Mouse (Mus musculus): ENCODE results near the gene Odam. TPM values are rescaled to one million over a fixed set of nuclear protein-coding genes. Genes with fewer than 3 reads are reported as not detected.

Gene Odam
- not detected in 2 replicates for polyA plus RNA-seq (2015; fragmentation: Nextera tagmentation; extraction: Ambion mirVana)

DNA sequence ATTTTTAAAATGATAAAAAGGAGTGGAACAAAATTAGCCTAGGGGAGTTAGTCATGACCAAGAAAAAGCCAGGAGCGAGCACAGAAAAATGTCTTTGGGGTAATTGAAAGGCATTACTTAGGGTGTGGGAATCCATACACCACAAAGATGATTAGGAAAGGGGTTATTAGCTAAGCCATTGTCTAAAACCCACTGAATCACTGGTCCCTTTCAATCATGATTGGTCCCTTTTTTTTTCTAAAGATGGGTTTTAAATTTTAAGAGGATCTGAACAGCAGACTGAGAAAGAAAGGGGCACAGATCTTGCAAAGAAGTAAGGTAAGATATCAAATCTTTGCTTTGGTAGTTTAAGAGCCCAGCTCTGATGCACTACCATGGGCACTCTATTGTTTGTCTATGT lies at the start of gene Odam:
Gene Odam (plus strand): TSS at position 301 of the 400 bp plus-strand sequence.
- no peaks in the 10 kb centered on the region for H3K9me3 ChIP-seq
- no peak for ATAC-seq
- H3K4me3 ChIP-seq (replicated peaks): no peak within 1 kb of the TSS
- no peak within 1 kb of the TSS for H3K9ac ChIP-seq
- no peaks in the 10 kb centered on the region for H3K36me3 ChIP-seq
- H3K4me1 ChIP-seq (replicated peaks): no peaks in the 10 kb centered on the region
- no peak within 1 kb of the TSS for H3K27ac ChIP-seq
- 85% methylated on average over 1 of the region's 1 CpGs for WGBS
- no peak within 1 kb of the TSS for H3K4me2 ChIP-seq (replicated peaks)
- H3K27me3 ChIP-seq (replicated peaks): no peaks in the 10 kb centered on the region

DNA sequence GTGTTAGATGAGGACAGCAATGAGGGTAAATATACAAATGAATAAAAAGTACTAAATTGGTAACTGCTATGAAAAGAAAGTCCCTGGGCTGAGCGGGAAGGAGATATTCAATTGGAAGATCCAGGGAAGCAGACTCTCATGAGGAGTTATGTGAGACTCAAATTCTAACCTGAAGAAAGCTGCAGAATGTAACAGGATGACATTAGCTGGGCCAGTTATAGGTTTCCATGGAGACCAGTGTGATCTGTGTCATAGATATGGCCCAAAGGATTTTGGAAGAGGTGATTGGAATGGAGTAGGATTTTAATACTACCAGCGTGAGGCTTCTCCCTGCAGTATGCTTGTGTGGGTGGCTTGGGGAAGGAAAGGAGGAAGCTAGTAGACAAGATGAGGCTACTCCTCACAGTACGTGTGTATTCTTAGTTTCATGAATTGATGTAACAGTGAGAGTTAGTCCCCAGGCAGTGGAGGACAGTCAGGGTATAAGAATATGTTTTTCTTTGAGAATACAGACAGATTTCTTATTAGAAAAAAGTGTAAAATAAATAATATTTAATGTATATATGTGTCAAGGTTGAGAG lies 29.6 kb upstream of the Odam start:
- no peak overlapping the region for H3K9ac ChIP-seq
- H3K4me1 ChIP-seq (replicated peaks): no peaks in the 10 kb centered on the region
- H3K4me3 ChIP-seq (replicated peaks): no peak overlapping the region
- 70% methylated on average over 3 of the region's 3 CpGs for WGBS
- ATAC-seq: no peak
- no peaks in the 10 kb centered on the region for H3K27me3 ChIP-seq (replicated peaks)
- no peaks in the 10 kb centered on the region for H3K9me3 ChIP-seq
- no peaks in the 10 kb centered on the region for H3K36me3 ChIP-seq
- H3K4me2 ChIP-seq (replicated peaks): no peak overlapping the region
- no peak overlapping the region for H3K27ac ChIP-seq

DNA sequence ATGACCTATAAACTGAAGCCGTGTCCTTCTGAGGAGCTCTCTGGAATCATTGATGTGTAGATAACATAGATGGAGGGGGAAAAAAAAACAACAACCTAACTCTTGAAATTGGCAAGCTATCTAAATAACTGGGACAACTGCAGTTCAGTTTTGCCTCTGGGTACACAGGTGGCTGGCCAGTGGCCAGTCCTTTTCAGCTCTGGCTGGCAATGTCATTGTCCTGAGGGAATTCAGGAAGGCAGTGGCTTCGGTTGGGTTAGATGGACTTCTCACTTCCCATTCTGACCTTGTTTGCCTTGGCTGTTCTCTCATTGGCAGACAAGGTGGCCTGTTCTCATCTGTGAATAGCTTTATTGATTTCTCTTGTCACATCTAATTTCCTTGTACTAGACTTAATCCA lies 14.7 kb upstream of the Odam start:
- no peak overlapping the region for H3K4me2 ChIP-seq (replicated peaks)
- no peaks in the 10 kb centered on the region for H3K9me3 ChIP-seq
- H3K27ac ChIP-seq: no peak overlapping the region
- no peak for ATAC-seq
- 70% methylated on average over 2 of the region's 2 CpGs for WGBS
- H3K4me1 ChIP-seq (replicated peaks): no peaks in the 10 kb centered on the region
- H3K27me3 ChIP-seq (replicated peaks): no peaks in the 10 kb centered on the region
- H3K9ac ChIP-seq: no peak overlapping the region
- H3K36me3 ChIP-seq: no peaks in the 10 kb centered on the region
- no peak overlapping the region for H3K4me3 ChIP-seq (replicated peaks)

DNA sequence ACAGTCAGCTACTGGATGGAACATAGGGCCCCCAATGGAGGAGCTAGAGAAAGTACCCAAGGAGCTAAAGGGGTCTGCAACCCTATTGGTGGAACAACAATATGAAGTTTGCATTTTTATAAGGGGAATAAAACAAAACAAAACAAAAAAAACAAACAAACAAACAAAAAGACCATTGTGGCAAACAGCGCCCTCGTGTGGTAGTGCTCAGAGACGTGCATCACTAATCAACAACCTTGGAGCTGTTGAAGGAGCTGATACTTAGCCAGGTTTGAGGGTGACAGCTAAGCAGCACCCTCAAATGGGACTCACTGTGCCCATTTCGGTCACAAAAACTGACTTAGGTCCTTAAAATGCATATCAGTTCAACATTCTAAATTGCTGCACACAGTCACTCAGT lies 13.4 kb upstream of the Odam start:
- Histone ChIP-seq H3K36me3 (no peaks in the 10 kb centered on the region), H3K4me2 (replicated peaks) (no peak overlapping the region), H3K9ac (no peak overlapping the region), H3K4me3 (replicated peaks) (no peak overlapping the region), H3K27me3 (replicated peaks) (no peaks in the 10 kb centered on the region), H3K9me3 (no peaks in the 10 kb centered on the region), H3K4me1 (replicated peaks) (no peaks in the 10 kb centered on the region), H3K27ac (no peak overlapping the region)
- 34% methylated on average over 4 of the region's 4 CpGs for WGBS
- ATAC-seq: no peak

DNA sequence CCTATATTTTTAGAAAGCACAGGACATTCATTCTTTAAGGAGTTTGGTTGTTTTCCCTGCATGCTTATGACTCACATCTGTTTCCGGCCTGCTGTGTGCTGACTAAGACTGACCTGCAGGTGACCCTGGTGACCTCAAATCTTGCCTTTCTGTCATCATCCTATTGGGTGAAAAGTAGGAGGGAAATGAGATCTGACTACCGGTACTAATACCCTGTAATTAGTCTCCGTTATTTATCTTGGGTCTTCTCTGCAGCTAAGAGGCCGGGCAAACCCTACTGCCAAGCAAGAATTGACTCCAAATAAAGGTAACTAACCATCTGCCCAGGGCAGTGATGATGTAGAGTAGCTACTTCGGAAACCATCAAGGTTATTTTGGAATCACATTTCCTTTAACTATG lies 40.5 kb downstream of the Odam start, which contains the start of gene Csn3:
Gene Csn3 (plus strand): TSS at position 208 of the 400 bp plus-strand sequence.
- H3K27me3 ChIP-seq (replicated peaks): no peaks in the 10 kb centered on the region
- WGBS: 42% methylated on average over 5 of the region's 5 CpGs

DNA sequence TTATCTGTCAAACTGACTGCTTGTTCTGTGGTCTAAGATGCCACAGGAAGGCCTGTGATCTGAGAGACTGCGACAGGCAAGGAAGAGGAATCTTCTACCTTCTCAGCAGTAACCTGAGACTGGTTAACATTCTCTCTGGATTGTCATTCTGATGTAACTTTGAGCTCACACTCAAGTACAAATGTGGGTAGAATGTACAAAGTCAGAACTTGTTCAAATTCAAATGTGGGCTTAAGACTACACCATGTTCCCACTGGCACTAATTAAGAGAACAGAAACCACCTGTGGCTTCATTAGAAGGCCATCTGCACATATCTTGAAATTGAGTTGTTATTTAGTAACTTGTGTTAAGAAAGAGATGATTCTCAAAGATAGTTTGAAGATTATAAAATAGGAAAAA lies 46.8 kb downstream of the Odam start:
- Histone ChIP-seq H3K9me3 (no peaks in the 10 kb centered on the region), H3K27me3 (replicated peaks) (no peaks in the 10 kb centered on the region), H3K4me2 (replicated peaks) (no peak overlapping the region), H3K36me3 (no peaks in the 10 kb centered on the region), H3K4me3 (replicated peaks) (no peak overlapping the region), H3K9ac (no peak overlapping the region), H3K4me1 (replicated peaks) (no peaks in the 10 kb centered on the region), H3K27ac (no peak overlapping the region)
- ATAC-seq: no peak
- 59% methylated on average over 1 of the region's 1 CpGs for WGBS

More for the DNA sequence above, 40.5 kb downstream of the Odam start, which contains the start of gene Csn3:
- ATAC-seq: no peak
- H3K27ac ChIP-seq: no peak within 1 kb of the TSS
- H3K9ac ChIP-seq: no peak within 1 kb of the TSS
- H3K4me2 ChIP-seq (replicated peaks): no peak within 1 kb of the TSS
- H3K4me3 ChIP-seq (replicated peaks): no peak within 1 kb of the TSS
- H3K4me1 ChIP-seq (replicated peaks): no peaks in the 10 kb centered on the region
- no peaks in the 10 kb centered on the region for H3K36me3 ChIP-seq
- no peaks in the 10 kb centered on the region for H3K9me3 ChIP-seq

DNA sequence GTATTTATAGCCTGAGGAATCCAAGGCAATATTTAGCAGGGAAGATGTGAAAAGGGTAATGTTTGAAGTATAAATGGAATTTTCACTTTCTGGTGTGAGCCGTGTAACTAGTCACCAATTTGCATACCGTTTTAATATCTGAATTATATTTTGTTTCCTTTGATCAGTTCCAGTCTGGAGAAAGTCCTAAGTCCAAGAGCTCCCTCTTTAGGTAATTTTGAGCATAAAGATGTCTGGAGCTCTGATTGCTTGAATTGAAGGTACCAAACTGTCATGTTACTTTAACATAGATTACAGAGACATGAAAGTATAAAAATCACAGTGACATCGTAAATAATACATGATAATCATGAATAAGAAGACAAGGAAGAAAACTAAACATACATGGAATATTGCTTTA lies 55.9 kb downstream of the Odam start:
- Histone ChIP-seq H3K4me3 (replicated peaks) (no peak overlapping the region), H3K27ac (no peak overlapping the region), H3K36me3 (no peaks in the 10 kb centered on the region), H3K27me3 (replicated peaks) (no peaks in the 10 kb centered on the region), H3K9me3 (no peaks in the 10 kb centered on the region), H3K4me1 (replicated peaks) (no peaks in the 10 kb centered on the region), H3K9ac (no peak overlapping the region), H3K4me2 (replicated peaks) (no peak overlapping the region)
- ATAC-seq: no peak
- WGBS: 37% methylated on average over 3 of the region's 3 CpGs

DNA sequence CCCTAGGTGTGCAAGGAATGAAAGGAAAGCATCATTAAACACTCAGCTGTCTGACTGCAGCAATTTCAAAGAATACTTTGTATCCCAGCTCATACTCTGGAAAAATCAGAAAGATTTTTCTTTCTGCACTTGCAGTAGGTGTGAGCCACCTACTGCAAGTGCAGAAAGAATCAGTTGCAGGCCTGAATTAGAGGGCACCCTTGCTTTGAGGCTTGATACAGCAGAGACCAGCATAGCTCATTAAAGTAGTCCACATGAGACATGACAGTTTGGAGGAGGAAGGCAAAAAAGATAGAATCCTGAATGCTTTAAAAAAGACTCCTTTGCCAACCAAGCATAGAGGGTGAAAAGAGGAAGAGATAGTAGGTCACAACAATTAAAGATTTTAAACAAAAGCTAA lies 57.7 kb downstream of the Odam start:
- Histone ChIP-seq H3K4me1 (replicated peaks) (no peaks in the 10 kb centered on the region), H3K27me3 (replicated peaks) (no peaks in the 10 kb centered on the region), H3K36me3 (no peaks in the 10 kb centered on the region), H3K27ac (no peak overlapping the region), H3K9ac (no peak overlapping the region), H3K9me3 (no peaks in the 10 kb centered on the region), H3K4me2 (replicated peaks) (no peak overlapping the region), H3K4me3 (replicated peaks) (no peak overlapping the region)
- no peak for ATAC-seq

Other genes starting within 250 kb of the Odam start
- gene Csn1s1, start 218.8 kb upstream of the Odam start, polyA plus RNA-seq (2015; fragmentation: Nextera tagmentation; extraction: Ambion mirVana): not detected in 2 replicates
- gene Csn2, start 185.4 kb upstream of the Odam start, polyA plus RNA-seq (2015; fragmentation: Nextera tagmentation; extraction: Ambion mirVana): not detected in 2 replicates
- gene Csn1s2a, start 110.5 kb upstream of the Odam start, polyA plus RNA-seq (2015; fragmentation: Nextera tagmentation; extraction: Ambion mirVana): not detected in 2 replicates
- not detected in 2 replicates for gene Csn1s2b, start 76.9 kb upstream of the Odam start, polyA plus RNA-seq (2015; fragmentation: Nextera tagmentation; extraction: Ambion mirVana)
- not detected in 2 replicates for gene Prr27, start 59.3 kb upstream of the Odam start, polyA plus RNA-seq (2015; fragmentation: Nextera tagmentation; extraction: Ambion mirVana)
- gene Csn3, start 40.5 kb downstream of the Odam start, polyA plus RNA-seq (2015; fragmentation: Nextera tagmentation; extraction: Ambion mirVana): 0.13 and 0.37 TPM in 2 replicates
- not detected in 2 replicates for gene 2310003L06Rik, start 84.4 kb downstream of the Odam start, polyA plus RNA-seq (2015; fragmentation: Nextera tagmentation; extraction: Ambion mirVana)
- gene Gm28434, start 84.5 kb downstream of the Odam start, polyA plus RNA-seq (2015; fragmentation: Nextera tagmentation; extraction: Ambion mirVana): not detected in 2 replicates
- gene Cabs1, start 94.4 kb downstream of the Odam start, polyA plus RNA-seq (2015; fragmentation: Nextera tagmentation; extraction: Ambion mirVana): not detected in 2 replicates
- not detected in 2 replicates for gene Smr3a, start 117.5 kb downstream of the Odam start, polyA plus RNA-seq (2015; fragmentation: Nextera tagmentation; extraction: Ambion mirVana)
- not detected in 2 replicates for gene Smr2, start 201.5 kb downstream of the Odam start, polyA plus RNA-seq (2015; fragmentation: Nextera tagmentation; extraction: Ambion mirVana)
- gene Gm11116, start 226.5 kb downstream of the Odam start, polyA plus RNA-seq (2015; fragmentation: Nextera tagmentation; extraction: Ambion mirVana): not detected in 2 replicates